Mouse (Mus musculus) midbrain, embryonic 13.5 days (tissue): ENCODE results near the gene Lgr4. TPM values are rescaled to one million over a fixed set of nuclear protein-coding genes. Genes with fewer than 3 reads are reported as not detected.

Experiments
- ATAC-seq: fragments of 200-750 bp; cut with Nextera tagmentation; 2 replicates; pipeline ENCODE4 v1.8.0; 2017; ENCODE audit warnings: mild to moderate bottlenecking, moderate TSS enrichment, moderate library complexity
- H3K27ac ChIP-seq: fragments of 300-500 bp; sonication (generic); 2 replicates; pipeline ENCODE4 v1.5.1; 2015; ENCODE audit warnings: inconsistent platforms, mild to moderate bottlenecking, moderate library complexity
- H3K27me3 ChIP-seq: fragments of 300-500 bp; sonication (generic); 2 replicates; pipeline ENCODE4 v1.6.1; 2015; ENCODE audit warnings: mild to moderate bottlenecking, inconsistent platforms
- H3K36me3 ChIP-seq: fragments of 300-500 bp; sonication (generic); 2 replicates; pipeline ENCODE4 v1.6.1; 2015; ENCODE audit warnings: mild to moderate bottlenecking, inconsistent platforms
- H3K4me1 ChIP-seq: fragments of 300-500 bp; sonication (generic); replicated peaks from 2 replicates; pipeline ENCODE4 v1.6.1; 2015; ENCODE audit warnings: inconsistent platforms
- H3K4me2 ChIP-seq: fragments of 300-500 bp; sonication (generic); replicated peaks from 2 replicates; pipeline ENCODE4 v1.6.1; 2015; ENCODE audit warnings: moderate library complexity, mild to moderate bottlenecking, inconsistent platforms
- H3K4me3 ChIP-seq: fragments of 300-500 bp; sonication (generic); replicated peaks from 2 replicates; pipeline ENCODE4 v1.5.1; 2015; ENCODE audit warnings: mild to moderate bottlenecking, inconsistent platforms
- H3K9ac ChIP-seq: fragments of 300-500 bp; sonication (generic); replicated peaks from 2 replicates; pipeline ENCODE4 v1.6.1; 2015; ENCODE audit warnings: mild to moderate bottlenecking, inconsistent platforms
- H3K9me3 ChIP-seq: fragments of 300-500 bp; sonication (generic); 2 replicates; pipeline ENCODE4 v1.6.1; 2016; ENCODE audit warnings: mild to moderate bottlenecking, inconsistent platforms
- WGBS: fragments of 180-500 bp; shearing (Covaris S2); methylation state at CpG from one replicate; pipeline ENCODE4 v1.1.7; 2015; 5-methylcytosine and 5-hydroxymethylcytosine counted together
- polyA plus RNA-seq: library from polyadenylated mRNA; unstranded; fragments of >200 nt; fragmentation: Nextera tagmentation; extraction: Ambion mirVana; gene quantifications from 2 replicates; pipeline ENCODE4 v1.2.1, GENCODE M21; 2015

Gene Lgr4
- polyA plus RNA-seq, 1 experiment from 2014 or later = 7.9 TPM

DNA sequence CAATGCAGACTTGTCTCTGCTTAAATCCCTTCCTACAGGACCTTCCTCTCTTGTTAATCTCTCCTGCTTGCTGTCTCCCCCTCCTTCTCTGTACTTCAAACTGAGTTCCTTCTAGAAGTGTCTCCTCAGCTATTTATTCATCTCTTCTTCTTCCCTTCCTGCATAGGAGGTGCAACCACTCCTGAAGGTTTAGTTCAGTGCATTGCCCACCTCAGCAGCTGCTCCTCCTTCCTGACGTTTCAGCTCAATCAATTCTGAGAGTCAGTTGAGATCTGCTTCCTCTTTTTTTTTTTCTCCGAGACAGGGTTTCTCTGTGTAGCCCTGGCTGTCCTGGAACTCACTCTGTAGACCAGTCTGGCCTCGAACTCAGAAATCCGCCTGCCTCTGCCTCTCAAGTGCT lies 36.4 kb downstream of the Lgr4 start:
- WGBS = 75% methylated on average over 4 of the region's 4 CpGs
- Histone ChIP-seq H3K27ac (no peak overlapping the region), H3K9me3 (no peaks in the 10 kb centered on the region), H3K4me3 (no peak overlapping the region), H3K9ac (no peak overlapping the region), H3K27me3 (peaks cover 3% of the 10 kb centered on the region; the same call in 1 of the 2 replicates), H3K36me3 (no peaks in the 10 kb centered on the region), H3K4me2 (no peak overlapping the region), H3K4me1 (peaks cover 26% of the 10 kb centered on the region)
- no peak for ATAC-seq

GRCm38 (mm10) chr2:109955060-109955459 lies 37.6 kb downstream of the Lgr4 start:
- Histone ChIP-seq H3K4me1 (peaks cover 36% of the 10 kb centered on the region), H3K4me2 (no peak overlapping the region), H3K9me3 (no peaks in the 10 kb centered on the region), H3K36me3 (no peaks in the 10 kb centered on the region), H3K4me3 (no peak overlapping the region), H3K9ac (no peak overlapping the region), H3K27me3 (peaks cover 3% of the 10 kb centered on the region; the same call in 1 of the 2 replicates), H3K27ac (peak overlapping the region; percentile 6; the same call in 1 of the 2 replicates)
- WGBS = 69% methylated on average over 5 of the region's 5 CpGs
- no peak for ATAC-seq

- Histone ChIP-seq H3K4me3 (no peak overlapping the region), H3K36me3 (no peaks in the 10 kb centered on the region), H3K4me1 (peaks cover 44% of the 10 kb centered on the region), H3K9ac (no peak overlapping the region), H3K27ac (no peak overlapping the region), H3K4me2 (no peak overlapping the region), H3K9me3 (no peaks in the 10 kb centered on the region), H3K27me3 (peaks cover 3% of the 10 kb centered on the region; the same call in 1 of the 2 replicates)
- ATAC-seq = no peak
- 89% methylated on average over 5 of the region's 5 CpGs for WGBS
Measured at GRCm38 (mm10) chr2:109955910-109956309, 38.5 kb downstream of the Lgr4 start.

GRCm38 (mm10) chr2:109956785-109957184 lies 39.3 kb downstream of the Lgr4 start:
- peaks cover 3% of the 10 kb centered on the region; the same call in 1 of the 2 replicates for H3K27me3 ChIP-seq
- no peak overlapping the region for H3K27ac ChIP-seq
- no peak for ATAC-seq
- no peak overlapping the region for H3K4me3 ChIP-seq
- H3K9ac ChIP-seq = no peak overlapping the region
- H3K36me3 ChIP-seq = no peaks in the 10 kb centered on the region
- WGBS = 67% methylated on average over 4 of the region's 4 CpGs
- H3K9me3 ChIP-seq = no peaks in the 10 kb centered on the region
- H3K4me2 ChIP-seq = no peak overlapping the region
- H3K4me1 ChIP-seq = peaks cover 49% of the 10 kb centered on the region

GRCm38 (mm10) chr2:109958692-109959406 lies 41.4 kb downstream of the Lgr4 start:
- no peaks in the 10 kb centered on the region for H3K27me3 ChIP-seq

GRCm38 (mm10) chr2:109959407-109960075 lies 42.1 kb downstream of the Lgr4 start:
- Histone ChIP-seq H3K4me1 (peaks cover 32% of the 10 kb centered on the region), H3K9ac (no peak overlapping the region), H3K4me2 (peak overlapping the region; percentile 19), H3K9me3 (no peaks in the 10 kb centered on the region), H3K27ac (peak overlapping the region; percentile 25; the same call in 1 of the 2 replicates), H3K4me3 (no peak overlapping the region), H3K27me3 (no peaks in the 10 kb centered on the region), H3K36me3 (no peaks in the 10 kb centered on the region)
- ATAC-seq = peak; percentile 68
- 17% methylated on average over 11 of the region's 11 CpGs for WGBS

More at GRCm38 (mm10) chr2:109958692-109959406, 41.4 kb downstream of the Lgr4 start:
- Histone ChIP-seq H3K36me3 (no peaks in the 10 kb centered on the region), H3K4me3 (no peak overlapping the region), H3K4me1 (peaks cover 35% of the 10 kb centered on the region), H3K4me2 (no peak overlapping the region), H3K27ac (no peak overlapping the region), H3K9me3 (no peaks in the 10 kb centered on the region), H3K9ac (no peak overlapping the region)
- 86% methylated on average over 4 of the region's 4 CpGs for WGBS
- ATAC-seq = no peak

GRCm38 (mm10) chr2:109960246-109960645 lies 42.8 kb downstream of the Lgr4 start:
- no peak overlapping the region for H3K9ac ChIP-seq
- peak; percentile 71 for ATAC-seq

DNA sequence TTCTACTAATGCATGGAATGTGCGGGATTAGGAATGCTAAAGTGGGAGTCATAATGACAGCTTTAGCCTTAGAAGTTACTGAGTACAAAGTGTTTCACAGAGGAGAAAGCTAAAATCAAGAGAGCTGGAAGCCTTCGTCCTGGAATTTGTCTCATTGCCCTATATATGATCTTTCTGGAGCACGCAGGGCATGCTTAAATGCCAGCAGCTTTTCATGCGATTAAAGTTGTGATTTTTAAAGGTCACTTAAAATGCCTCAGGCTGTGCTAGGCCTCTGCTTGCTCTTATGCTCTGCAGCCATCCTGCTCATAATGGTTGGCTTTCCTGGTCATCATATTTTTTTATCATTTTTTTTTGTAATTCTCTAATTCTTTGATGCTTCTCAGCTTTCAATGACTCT lies 43.7 kb downstream of the Lgr4 start:
- no peaks in the 10 kb centered on the region for H3K9me3 ChIP-seq
- 66% methylated on average over 4 of the region's 4 CpGs for WGBS
- no peak overlapping the region for H3K4me2 ChIP-seq
- no peaks in the 10 kb centered on the region for H3K27me3 ChIP-seq
- H3K36me3 ChIP-seq = no peaks in the 10 kb centered on the region
- H3K9ac ChIP-seq = no peak overlapping the region
- H3K4me1 ChIP-seq = peaks cover 23% of the 10 kb centered on the region
- no peak overlapping the region for H3K4me3 ChIP-seq
- ATAC-seq = no peak
- H3K27ac ChIP-seq = 0 out of 2 replicates have a peak overlapping the region, but pooled peaks have one; percentile 19

More at GRCm38 (mm10) chr2:109960246-109960645, 42.8 kb downstream of the Lgr4 start:
- Histone ChIP-seq H3K9me3 (no peaks in the 10 kb centered on the region), H3K27ac (no peak overlapping the region), H3K4me3 (no peak overlapping the region), H3K4me2 (no peak overlapping the region), H3K27me3 (no peaks in the 10 kb centered on the region), H3K4me1 (peaks cover 25% of the 10 kb centered on the region), H3K36me3 (no peaks in the 10 kb centered on the region)
- 12% methylated on average over 3 of the region's 3 CpGs for WGBS

DNA sequence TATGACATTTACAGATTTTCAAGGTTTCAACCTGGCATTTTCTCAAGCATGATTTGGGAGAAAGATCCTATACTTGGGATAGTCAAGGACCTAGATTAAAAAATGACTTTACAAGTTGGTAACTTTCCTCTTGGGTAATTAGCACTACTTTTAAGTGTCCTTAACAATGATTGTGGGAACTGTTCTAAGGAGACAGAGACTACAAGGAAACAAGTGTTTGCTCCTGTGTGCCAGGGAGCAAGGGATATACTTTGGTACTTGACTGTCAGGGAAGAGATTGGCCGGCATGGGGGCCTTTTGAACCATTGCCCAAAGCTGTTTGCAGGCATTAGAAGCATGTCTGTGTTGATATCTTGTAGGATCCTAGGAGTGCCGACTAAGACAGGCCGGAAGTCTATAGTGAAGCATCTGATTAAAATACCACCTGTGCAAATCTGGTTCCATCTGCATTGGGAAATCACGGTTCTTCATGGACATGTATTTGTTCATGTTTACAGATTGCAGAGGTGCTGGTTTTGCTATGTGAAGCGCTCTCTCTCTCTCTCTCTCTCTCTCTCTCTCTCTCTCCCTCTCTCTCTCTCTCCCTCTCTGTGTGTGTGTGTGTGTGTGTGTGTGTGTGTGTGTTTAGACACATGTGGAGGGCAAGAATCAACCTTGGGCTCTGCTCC lies 46.3 kb downstream of the Lgr4 start:
- Histone ChIP-seq H3K4me1 (peaks cover 23% of the 10 kb centered on the region), H3K36me3 (no peaks in the 10 kb centered on the region), H3K9me3 (no peaks in the 10 kb centered on the region), H3K27ac (no peak overlapping the region), H3K4me2 (no peak overlapping the region), H3K9ac (no peak overlapping the region), H3K27me3 (no peaks in the 10 kb centered on the region), H3K4me3 (no peak overlapping the region)
- ATAC-seq = no peak
- WGBS = 87% methylated on average over 5 of the region's 5 CpGs

GRCm38 (mm10) chr2:109965753-109966420 lies 48.4 kb downstream of the Lgr4 start:
- 77% methylated on average over 9 of the region's 9 CpGs for WGBS

DNA sequence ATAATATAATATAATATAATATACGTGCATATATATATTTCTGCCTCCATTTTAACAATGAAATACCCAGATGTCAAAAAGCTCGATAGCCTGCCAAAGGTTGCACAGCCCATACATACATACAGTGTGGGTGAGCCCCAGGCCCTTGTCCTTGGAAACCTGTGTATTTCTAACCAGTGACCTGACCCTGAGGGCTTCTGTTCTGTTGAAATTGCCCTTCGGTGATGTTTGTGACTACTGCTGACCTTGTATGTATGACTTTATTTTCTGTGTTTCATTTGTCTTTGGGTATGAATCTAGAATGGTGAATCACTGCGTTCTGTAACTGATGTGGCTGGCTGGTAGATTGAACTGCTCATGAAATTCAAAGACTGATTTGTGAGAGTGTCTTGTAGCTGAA lies 49.4 kb downstream of the Lgr4 start:
- Histone ChIP-seq H3K4me1 (0 out of 2 replicates have a peak, but pooled peaks cover 5% of the 10 kb centered on the region), H3K9ac (no peak overlapping the region), H3K27me3 (no peaks in the 10 kb centered on the region), H3K9me3 (no peaks in the 10 kb centered on the region), H3K4me3 (no peak overlapping the region), H3K27ac (no peak overlapping the region), H3K4me2 (no peak overlapping the region), H3K36me3 (no peaks in the 10 kb centered on the region)
- ATAC-seq = no peak
- 96% methylated on average over 4 of the region's 4 CpGs for WGBS

More at GRCm38 (mm10) chr2:109965753-109966420, 48.4 kb downstream of the Lgr4 start:
- Histone ChIP-seq H3K4me2 (no peak overlapping the region), H3K4me3 (no peak overlapping the region), H3K27me3 (no peaks in the 10 kb centered on the region), H3K4me1 (peaks cover 7% of the 10 kb centered on the region), H3K27ac (no peak overlapping the region), H3K9me3 (no peaks in the 10 kb centered on the region), H3K36me3 (no peaks in the 10 kb centered on the region), H3K9ac (no peak overlapping the region)
- no peak for ATAC-seq
